In the genomic region with DNA sequence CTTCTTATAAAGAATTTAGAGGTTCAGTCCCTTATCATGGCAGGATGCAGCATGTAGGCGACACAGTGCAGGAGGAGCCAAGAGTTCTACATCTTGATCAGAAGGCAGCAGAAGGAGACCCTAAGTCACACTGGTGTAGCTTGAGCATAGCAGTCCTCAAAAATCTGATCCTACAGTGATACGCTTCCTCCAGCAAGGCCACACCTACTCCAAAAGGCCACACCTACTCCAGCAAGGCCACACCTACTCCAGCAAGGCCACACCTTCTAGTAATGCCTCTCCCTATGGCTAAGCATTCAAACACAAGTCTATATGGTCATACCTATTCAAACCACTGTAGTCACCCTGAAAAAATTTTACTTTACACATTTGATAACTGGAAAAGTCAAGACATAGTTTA, we compare ENCODE assay signal across 17 mouse cellular contexts. TPM values are rescaled to one million over a fixed set of nuclear protein-coding genes. Genes with fewer than 3 reads are reported as not detected.
DNase-seq lines count a peak whose midpoint lies in the region; ATAC-seq and TF ChIP-seq lines count a peak whose summit lies in the region.
"Had no signal": no experiment of that assay in that cellular context is flagged by ENCODE, and none has a peak within 500 bp of the region (broad histone marks: within the 10 kb centered on the region; RNA-seq: fewer than 3 reads in every experiment).

No protein-coding gene starts in this region.

- DNase-seq in 3134 (ENCODE audit: extremely low read depth, insufficient read length, low spot score): peak; percentile 15
- no peak for DNase-seq in lung, adult 18-20 months
- no peak for DNase-seq in frontal cortex, adult 2 months (ENCODE audit: extremely low spot score in 1 of 2, low spot score in 1 of 2)
- no peak for DNase-seq in thymus, postnatal 14 days
- DNase-seq: adrenal gland, postnatal 10 days; cerebellum, postnatal 25 days; gastrocnemius, adult 2 months; kidney, adult 11 months; kidney, postnatal 4 days; spleen, adult 18-20 months had no signal

- no peaks in the 10 kb centered on the region for H3K4me1 ChIP-seq in ES-Bruce4 (ENCODE audit: control insufficient read depth, insufficient read depth, low read length)
- H3K4me1 ChIP-seq in liver, embryonic 15.5 days (replicated peaks): peaks cover 33% of the 10 kb centered on the region
- H3K4me1 ChIP-seq: embryonic facial prominence, embryonic 12.5 days; forebrain, embryonic 12.5 days had no signal

- no peak for TF ChIP-seq POLR2A in ES-Bruce4 (IDR thresholded peaks at IDR 0.05; ENCODE audit: insufficient read depth, low read length)

- H3K27me3 ChIP-seq in ES-Bruce4 (ENCODE audit: control insufficient read depth, insufficient read depth, low read length, poor library complexity, severe bottlenecking): no peaks in the 10 kb centered on the region
- no peaks in the 10 kb centered on the region for H3K27me3 ChIP-seq in liver, embryonic 15.5 days
- H3K27me3 ChIP-seq: embryonic facial prominence, embryonic 12.5 days; forebrain, embryonic 12.5 days had no signal

- H3K4me3 ChIP-seq in ES-Bruce4 (ENCODE audit: low read depth, low read length): no peak overlapping the region
- H3K4me3 ChIP-seq in liver, embryonic 15.5 days (replicated peaks): no peak overlapping the region
- H3K4me3 ChIP-seq: embryonic facial prominence, embryonic 12.5 days; forebrain, embryonic 12.5 days; gastrocnemius, adult 2 months; left cerebral cortex, adult 2 months had no signal

- H3K9me3 ChIP-seq in ES-Bruce4 (replicated peaks; ENCODE audit: control insufficient read depth, insufficient read depth, low read length, poor library complexity, severe bottlenecking): no peaks in the 10 kb centered on the region
- no peaks in the 10 kb centered on the region for H3K9me3 ChIP-seq in liver, embryonic 15.5 days (replicated peaks)
- H3K9me3 ChIP-seq: embryonic facial prominence, embryonic 12.5 days; forebrain, embryonic 12.5 days had no signal

- no peak overlapping the region for H3K9ac ChIP-seq in ES-Bruce4 (ENCODE audit: low read depth, poor library complexity, severe bottlenecking)
- no peak overlapping the region for H3K9ac ChIP-seq in liver, embryonic 15.5 days
- H3K9ac ChIP-seq: embryonic facial prominence, embryonic 12.5 days; forebrain, embryonic 12.5 days had no signal

- ATAC-seq in erythroid progenitor cell, adult 5-6 weeks (replicated peaks; ENCODE audit: low FRiP score, poor library complexity, severe bottlenecking): peak; percentile 59
- ATAC-seq in liver, embryonic 15.5 days (ENCODE audit: insufficient read depth): peak; percentile 58
- no peak for ATAC-seq in frontal cortex, adult (ENCODE audit: low TSS enrichment)

- TF ChIP-seq EP300 in ES-Bruce4 (IDR thresholded peaks at IDR 0.05; ENCODE audit: insufficient read depth, low read depth, low read length): no peak

- no peak overlapping the region for H3K4me2 ChIP-seq in liver, embryonic 15.5 days
- H3K4me2 ChIP-seq: embryonic facial prominence, embryonic 12.5 days; forebrain, embryonic 12.5 days had no signal

- 0 out of 2 replicates have a peak overlapping the region, but pooled peaks have one; percentile 54 for H3K27ac ChIP-seq in ES-Bruce4 (ENCODE audit: insufficient read depth, low read length)
- no peak overlapping the region for H3K27ac ChIP-seq in liver, embryonic 15.5 days (replicated peaks)
- H3K27ac ChIP-seq: embryonic facial prominence, embryonic 12.5 days; forebrain, embryonic 12.5 days; gastrocnemius, adult 2 months; left cerebral cortex, adult 2 months had no signal

- no peaks in the 10 kb centered on the region for H3K36me3 ChIP-seq in ES-Bruce4 (ENCODE audit: control insufficient read depth, insufficient read depth, low read length, poor library complexity, severe bottlenecking)
- no peaks in the 10 kb centered on the region for H3K36me3 ChIP-seq in liver, embryonic 15.5 days (replicated peaks)
- H3K36me3 ChIP-seq: embryonic facial prominence, embryonic 12.5 days; forebrain, embryonic 12.5 days had no signal

- TF ChIP-seq CTCF in ES-Bruce4 (IDR thresholded peaks at IDR 0.05; ENCODE audit: low read depth, low read length): no peak

- 44% methylated on average over 2 of the region's 2 CpGs for WGBS in liver, embryonic 15.5 days (ENCODE audit: insufficient replicate concordance)

RNA-seq across cellular contexts. Expression of a gene that starts 29.8 kb away (rescaled TPM):
- 5.6 and 9.0 TPM in 2 replicates for polyA plus RNA-seq in ES-Bruce4 (2011; ENCODE audit: insufficient read depth, insufficient read length, low read depth, missing spikeins)
- 9.7 TPM in 1 of 2 replicates, not detected in the other for total RNA-seq in erythroid progenitor cell, adult 5-6 weeks (2015; ENCODE audit: low replicate concordance)
- 2.3 and 3.0 TPM in 2 replicates for total RNA-seq in erythroid progenitor cell, adult 5-6 weeks (2017; ENCODE audit: low replicate concordance)
- 1.8 and 2.4 TPM in 2 replicates for polyA plus RNA-seq in liver, embryonic 15.5 days (2015; fragmentation: Nextera tagmentation; extraction: Ambion mirVana)
- 8.0 and 9.0 TPM in 2 replicates for polyA plus RNA-seq in frontal cortex, adult 2 months (2012; rRNA removed)

RNA-seq across cellular contexts. Expression of a gene that starts 38.5 kb away (rescaled TPM):
- polyA plus RNA-seq in ES-Bruce4 (2011; ENCODE audit: insufficient read depth, insufficient read length, low read depth, missing spikeins): 1,120 and 1,155 TPM in 2 replicates
- total RNA-seq in erythroid progenitor cell, adult 5-6 weeks (2015; ENCODE audit: low replicate concordance): 388 and 415 TPM in 2 replicates
- total RNA-seq in erythroid progenitor cell, adult 5-6 weeks (2017; ENCODE audit: low replicate concordance): 473 and 501 TPM in 2 replicates
- 162 and 167 TPM in 2 replicates for polyA plus RNA-seq in liver, embryonic 15.5 days (2015; fragmentation: Nextera tagmentation; extraction: Ambion mirVana)
- 371 and 407 TPM in 2 replicates for polyA plus RNA-seq in frontal cortex, adult 2 months (2012; rRNA removed)

RNA-seq across cellular contexts. Expression of a gene that starts 57.1 kb away (rescaled TPM):
- 26.5 and 27.7 TPM in 2 replicates for polyA plus RNA-seq in ES-Bruce4 (2011; ENCODE audit: insufficient read depth, insufficient read length, low read depth, missing spikeins)
- 148 and 178 TPM in 2 replicates for total RNA-seq in erythroid progenitor cell, adult 5-6 weeks (2015; ENCODE audit: low replicate concordance)
- 230 and 253 TPM in 2 replicates for total RNA-seq in erythroid progenitor cell, adult 5-6 weeks (2017; ENCODE audit: low replicate concordance)
- 60.2 and 78.6 TPM in 2 replicates for polyA plus RNA-seq in liver, embryonic 15.5 days (2015; fragmentation: Nextera tagmentation; extraction: Ambion mirVana)
- polyA plus RNA-seq in frontal cortex, adult 2 months (2012; rRNA removed): 86.9 and 93.7 TPM in 2 replicates
